Mouse (Mus musculus) adrenal gland, adult 10 weeks (tissue): ENCODE data around the gene Npas3. TPM values are rescaled to one million over a fixed set of nuclear protein-coding genes. Genes with fewer than 3 reads are reported as not detected.

Source experiments
- polyA plus RNA-seq: library from polyadenylated mRNA; stranded (reverse); fragments of 350-450 nt; fragmentation: Illumina TruSeq; extraction: RNeasy Lipid Tissue Mini Kit (QIAGEN cat#74804); gene quantifications from one replicate; pipeline ENCODE4 v1.2.3, GENCODE M21; 2014; ENCODE audit warnings: low read depth, low replicate concordance

Npas3 gene
- 0.70 TPM for polyA plus RNA-seq

DNA sequence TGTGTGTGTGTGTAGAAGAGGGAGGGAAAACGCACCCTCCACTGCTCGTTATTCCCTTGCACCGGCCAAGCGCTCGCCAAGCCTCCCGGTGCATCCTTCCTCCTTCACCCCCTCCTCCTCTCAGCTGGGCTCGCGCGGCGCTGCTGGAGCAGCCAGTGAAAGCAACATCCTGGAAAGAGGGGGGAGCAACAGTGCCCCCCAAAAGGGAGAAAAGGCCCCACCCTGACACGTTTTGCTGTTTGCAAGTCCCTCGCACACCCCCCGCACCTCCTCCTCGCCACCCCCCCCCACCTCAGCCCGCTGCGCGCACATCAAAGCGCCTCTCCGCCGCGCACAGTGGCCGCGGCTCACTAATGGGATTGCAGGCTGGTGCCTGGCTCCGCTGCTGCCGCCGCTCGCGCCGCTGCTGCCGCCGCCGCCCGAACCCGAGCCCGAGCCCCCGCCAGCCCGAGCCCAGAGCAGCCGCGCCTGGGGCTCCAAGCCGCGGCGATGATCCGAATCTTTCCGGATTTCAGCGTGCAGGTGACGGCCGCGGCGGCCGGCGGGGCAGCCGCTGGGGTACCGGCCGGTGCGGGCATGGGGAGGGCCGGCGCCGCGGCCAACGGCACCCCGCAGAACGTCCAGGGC lies at the start of gene Npas3:
Gene Npas3 (plus strand): TSS at position 577 of the 627 bp plus-strand sequence.

